Mouse (Mus musculus) liver, postnatal 0 days (tissue): ENCODE measurements at regions not wholly inside any gene's neighbourhood (a gene's known extent, or its start where the extent isn't known, plus 50 kb on each side); places are given as distances from the start of the nearest gene placed in this dataset.

Experiments
- CTCF ChIP-seq: sonication (generic); IDR thresholded peaks from 2 replicates; pipeline ENCODE4 v1.5.1; 2016; ENCODE audit warnings: antibody characterized with exemption, low read depth
- EP300 ChIP-seq: IDR thresholded peaks from 2 replicates; pipeline ENCODE4 v1.6.1; 2016; ENCODE audit warnings: antibody characterized with exemption, low read depth, mild to moderate bottlenecking

- TF ChIP-seq CTCF (no peak), EP300 (no peak)
These were observed 165.6 kb downstream of the Usp46 start for GRCm38 (mm10) chr5:73902470-73903218.
